Mouse (Mus musculus): Measurements from ENCODE around the gene Rhcg.

DNA sequence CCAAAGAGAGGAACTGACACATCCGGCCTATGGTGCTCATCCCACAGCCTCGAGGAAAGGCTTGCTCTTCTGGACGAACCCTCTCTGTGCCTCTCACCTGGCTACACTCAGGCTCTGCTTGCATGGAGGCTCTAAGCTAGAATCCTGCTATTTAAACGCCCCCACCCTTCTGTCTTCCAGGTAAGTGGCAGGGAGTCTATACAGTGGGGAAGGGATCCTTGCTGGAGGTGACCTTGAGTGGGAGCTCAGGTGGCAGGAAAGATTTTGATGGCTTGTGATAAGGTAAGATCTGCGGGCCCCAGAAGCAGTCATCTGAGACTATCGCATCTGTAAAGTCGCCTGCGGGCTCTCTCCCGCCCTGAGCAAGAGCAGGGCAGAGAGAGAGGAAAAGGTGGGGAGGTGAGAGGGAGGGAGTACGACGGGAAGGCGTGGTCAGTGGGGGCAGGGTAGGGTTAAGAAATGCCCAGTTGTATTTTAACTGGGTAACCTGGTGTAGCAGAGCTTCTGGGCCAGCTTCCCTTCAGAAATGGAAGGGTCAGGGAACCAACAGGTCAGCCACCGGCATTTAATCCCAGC lies 14.4 kb upstream of the Rhcg start:
- no peak for TF ChIP-seq CTCF (IDR thresholded peaks at IDR 0.05; ENCODE audit: control insufficient read depth, insufficient read depth, insufficient replicate concordance, low read depth, low read length)
- TF ChIP-seq POLR2A (IDR thresholded peaks at IDR 0.05; ENCODE audit: control insufficient read depth, low read depth, low read length), result no peak

All from testis, adult 2 months (tissue).